Mouse (Mus musculus): ENCODE results near the gene Sdr39u1.

Gene Sdr39u1

DNA sequence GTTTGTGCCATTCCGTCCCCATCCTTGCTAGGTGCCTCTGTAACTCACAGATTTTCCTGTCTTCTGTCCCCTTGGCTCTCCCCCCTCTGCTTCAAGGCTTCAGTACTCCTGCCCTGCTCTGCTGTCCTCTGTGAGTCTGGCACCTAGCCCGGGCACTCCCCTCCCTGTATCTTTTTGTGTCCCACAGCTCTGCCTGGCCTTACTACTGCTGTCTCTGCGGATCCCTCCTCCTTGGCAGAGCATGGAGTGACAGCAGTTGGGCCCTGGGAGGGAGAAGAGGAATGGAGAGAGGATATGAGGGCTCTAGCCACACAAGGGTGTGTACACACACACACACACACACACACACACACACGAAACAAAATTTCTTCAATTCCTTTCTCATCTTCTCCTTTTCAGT is 15.9 kb downstream of the Sdr39u1 start, which contains the start of gene Cbln3:
TSS of gene Cbln3 (minus strand) at position 227 of the 400 bp plus-strand sequence.
- DNase-seq (ENCODE audit: low read depth): no peak

DNA sequence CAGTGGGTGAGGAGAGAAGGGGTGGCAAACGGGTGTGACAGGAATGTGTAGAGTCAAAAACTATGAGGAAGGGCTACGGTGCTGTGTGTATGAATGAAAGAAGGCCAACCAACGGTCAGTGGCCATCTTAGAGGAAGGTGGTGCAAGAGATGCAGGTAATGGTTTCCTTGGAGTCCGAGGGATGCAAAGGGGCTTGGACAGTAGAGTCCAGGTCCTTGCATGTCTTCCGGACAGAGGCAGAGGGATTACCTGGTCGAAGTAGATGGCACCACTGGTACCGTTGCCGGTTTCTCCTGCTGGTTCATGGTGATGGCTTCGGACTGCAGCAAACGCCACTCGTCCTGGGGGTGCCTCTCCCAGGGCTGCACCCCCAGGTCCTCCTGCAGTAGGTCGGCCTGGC is 16.4 kb downstream of the Sdr39u1 start:
- DNase-seq (ENCODE audit: low read depth): no peak

GRCm38 (mm10) chr14:55883149-55883661 is 16.9 kb downstream of the Sdr39u1 start:
- no peak for DNase-seq (ENCODE audit: low read depth)

GRCm38 (mm10) chr14:55882171-55882641 is 17.9 kb downstream of the Sdr39u1 start:
- no peak for DNase-seq (ENCODE audit: low read depth)

GRCm38 (mm10) chr14:55880982-55881381 is 19.1 kb downstream of the Sdr39u1 start:
- no peak for DNase-seq (ENCODE audit: low read depth)

- DNase-seq (ENCODE audit: low read depth): no peak
Observed at GRCm38 (mm10) chr14:55879623-55880022, 20.5 kb downstream of the Sdr39u1 start.

GRCm38 (mm10) chr14:55878316-55878940 is 21.7 kb downstream of the Sdr39u1 start:
- DNase-seq (ENCODE audit: low read depth): no peak

GRCm38 (mm10) chr14:55877469-55878315 is 22.4 kb downstream of the Sdr39u1 start:
- DNase-seq (ENCODE audit: low read depth): no peak

GRCm38 (mm10) chr14:55873714-55874683 is 26.1 kb downstream of the Sdr39u1 start:
- DNase-seq (ENCODE audit: low read depth): no peak

- no peak for DNase-seq (ENCODE audit: low read depth)
Observed at GRCm38 (mm10) chr14:55873242-55873713, 26.8 kb downstream of the Sdr39u1 start.

GRCm38 (mm10) chr14:55872551-55872950 is 27.5 kb downstream of the Sdr39u1 start:
- no peak for DNase-seq (ENCODE audit: low read depth)

DNA sequence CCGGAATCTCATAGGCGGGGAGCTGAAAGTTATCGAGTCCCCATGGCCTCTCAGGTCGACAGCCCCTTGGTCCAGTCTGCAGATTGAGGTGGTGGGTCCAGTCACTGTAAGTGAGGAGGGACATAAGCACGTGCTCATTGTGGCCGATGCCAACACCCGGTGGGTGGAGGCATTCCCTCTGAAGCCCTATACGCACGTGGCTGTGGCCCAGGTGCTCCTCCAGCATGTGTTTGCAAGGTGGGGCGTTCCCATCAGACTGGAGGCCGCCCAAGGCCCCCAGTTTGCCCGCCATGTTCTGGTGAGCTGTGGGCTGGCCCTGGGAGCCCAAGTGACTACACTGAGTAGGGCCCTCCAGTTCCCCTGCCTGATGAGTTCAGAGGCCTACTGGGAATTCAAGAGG is 28.1 kb downstream of the Sdr39u1 start:
- DNase-seq (ENCODE audit: low read depth): no peak

- DNase-seq (ENCODE audit: low read depth): no peak
Observed at GRCm38 (mm10) chr14:55869538-55869937, 30.6 kb downstream of the Sdr39u1 start.

- no peak for DNase-seq (ENCODE audit: low read depth)
Observed at GRCm38 (mm10) chr14:55868230-55869026, 31.7 kb downstream of the Sdr39u1 start.

DNA sequence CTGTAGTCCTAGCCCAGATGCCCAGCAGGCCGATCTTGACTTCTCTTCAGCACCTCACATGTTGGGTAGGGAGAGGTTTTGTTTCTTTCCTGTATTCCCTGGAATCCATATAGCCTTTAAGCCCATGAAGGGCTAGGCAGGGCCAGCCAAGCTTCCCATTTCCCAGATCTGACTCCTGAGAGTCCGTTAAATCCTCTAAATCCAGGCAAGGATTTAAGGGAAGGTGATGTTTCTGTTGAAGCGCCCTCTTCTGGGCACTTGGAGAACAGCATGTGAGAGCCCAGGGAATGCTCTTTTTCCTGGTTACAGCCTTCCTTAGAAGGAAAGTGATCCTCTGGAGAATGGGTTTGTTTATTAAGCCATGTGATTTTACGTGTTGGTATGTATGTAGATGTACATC is 33.1 kb downstream of the Sdr39u1 start:
- DNase-seq (ENCODE audit: low read depth): no peak

GRCm38 (mm10) chr14:55863773-55864172 is 36.3 kb downstream of the Sdr39u1 start:
- no peak for DNase-seq (ENCODE audit: low read depth)

DNA sequence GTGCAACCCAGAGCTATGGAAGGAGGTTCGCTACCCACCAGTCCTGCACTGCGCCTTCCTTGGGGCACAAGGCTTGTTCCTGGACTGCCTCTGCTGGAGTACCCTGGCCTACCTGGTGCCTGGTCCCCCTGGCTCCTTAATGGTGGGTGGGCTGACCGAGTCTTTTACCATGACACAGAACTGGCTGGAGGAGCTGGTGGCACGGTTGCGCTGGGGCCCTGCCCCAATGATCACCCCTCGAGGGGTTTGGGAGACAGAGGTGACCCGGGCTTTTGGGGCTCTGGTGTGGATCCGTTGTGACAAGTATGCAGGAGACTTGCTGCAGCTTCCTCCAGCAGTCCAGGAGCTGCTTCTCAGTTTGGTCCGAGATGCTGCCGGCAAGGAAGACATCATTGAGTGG is 37.1 kb downstream of the Sdr39u1 start:
- no peak for DNase-seq (ENCODE audit: low read depth)

- no peak for DNase-seq (ENCODE audit: low read depth)
Observed at GRCm38 (mm10) chr14:55862186-55862585, 37.9 kb downstream of the Sdr39u1 start.

GRCm38 (mm10) chr14:55857588-55857987 is 42.5 kb downstream of the Sdr39u1 start:
- no peak for DNase-seq (ENCODE audit: low read depth)

- DNase-seq (ENCODE audit: low read depth): no peak
Observed at GRCm38 (mm10) chr14:55855101-55855561, 45.0 kb downstream of the Sdr39u1 start.
